Mouse (Mus musculus) cortical plate, adult 2 months (tissue): ENCODE measurements around the gene Tmem94.

Source experiments
- CTCF ChIP-seq: fragments of 200-500 bp; IDR thresholded peaks from 2 replicates; pipeline ENCODE4 v1.5.1; 2011; ENCODE audit warnings: mild to moderate bottlenecking, control low read depth, low read length; ENCODE audit not compliant: insufficient read depth; ENCODE audit errors: extremely low read depth
- POLR2A ChIP-seq: fragments of 200-500 bp; IDR thresholded peaks from 2 replicates; pipeline ENCODE4 v1.6.1; 2011; ENCODE audit warnings: mild to moderate bottlenecking, low read length, control low read depth; ENCODE audit not compliant: insufficient read depth; ENCODE audit errors: extremely low read depth

DNA sequence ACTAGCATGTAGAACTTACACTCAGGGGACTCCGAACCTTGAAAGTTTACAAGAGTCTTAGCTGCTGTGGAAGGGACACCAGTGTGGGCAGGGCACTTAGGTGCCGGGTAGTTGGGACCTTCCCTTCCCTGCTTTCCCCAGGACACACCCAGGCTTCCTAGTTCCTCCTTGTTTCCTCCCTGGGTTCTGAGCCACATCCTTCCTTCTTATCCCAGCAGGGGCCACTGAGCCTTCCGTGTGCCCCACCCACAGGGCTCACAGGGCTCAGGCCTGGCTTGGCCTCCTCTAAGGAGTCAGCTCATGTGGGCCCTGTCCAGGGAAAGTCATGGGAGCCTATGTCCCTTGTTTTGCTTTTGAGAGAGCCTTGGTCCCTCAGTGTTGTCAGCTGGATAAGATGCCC, 74.5 kb downstream of the Tmem94 start:
- no peak for TF ChIP-seq CTCF
- TF ChIP-seq POLR2A, result no peak
